Mouse (Mus musculus) erythroblast, embryonic 14.5 days (primary cell): ENCODE measurements around the gene Gm26657.

Experiments used
- GATA1 ChIP-seq: IDR thresholded peaks from 2 replicates; pipeline ENCODE4 v1.6.1; 2012; ENCODE audit warnings: low read length, inconsistent platforms, mixed read lengths
- TAL1 ChIP-seq: IDR thresholded peaks from 3 replicates; pipeline ENCODE4 v1.6.1; 2012; ENCODE audit warnings: low read length, inconsistent platforms, mixed read lengths

DNA sequence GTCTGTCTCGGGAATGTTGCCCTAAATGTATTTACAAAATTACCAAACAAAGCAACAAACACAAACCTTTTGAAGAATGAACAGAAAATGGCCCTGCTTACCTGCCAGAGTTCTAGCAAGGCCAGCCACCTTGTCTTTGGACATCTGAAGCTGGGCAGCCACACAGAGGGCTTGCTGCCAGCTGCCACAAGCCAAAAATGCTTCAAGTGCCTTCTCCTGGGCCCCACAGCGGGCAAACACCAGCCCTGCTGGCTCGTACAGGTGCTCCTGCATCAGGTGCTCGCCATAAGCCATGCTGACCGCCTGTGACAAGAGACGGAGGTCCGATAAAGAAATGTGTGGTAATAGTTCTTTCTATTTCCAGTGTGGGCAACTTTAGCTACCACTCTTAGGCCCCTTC, 29.0 kb downstream of the Gm26657 start:
- TF ChIP-seq TAL1 (no peak), GATA1 (no peak)
